Mouse (Mus musculus): Measurements from ENCODE around the gene Rngtt. TPM values are rescaled to one million over a fixed set of nuclear protein-coding genes. Genes with fewer than 3 reads are reported as not detected.
"Not testable (repeated sequence)": the region's sequence is repeated elsewhere in the genome, so short reads cannot be mapped to it uniquely, and the experiment has no call there.

Rngtt gene
- total RNA-seq, 2 experiments from 2014 or later, result 11.4 to 13.3 TPM

DNA sequence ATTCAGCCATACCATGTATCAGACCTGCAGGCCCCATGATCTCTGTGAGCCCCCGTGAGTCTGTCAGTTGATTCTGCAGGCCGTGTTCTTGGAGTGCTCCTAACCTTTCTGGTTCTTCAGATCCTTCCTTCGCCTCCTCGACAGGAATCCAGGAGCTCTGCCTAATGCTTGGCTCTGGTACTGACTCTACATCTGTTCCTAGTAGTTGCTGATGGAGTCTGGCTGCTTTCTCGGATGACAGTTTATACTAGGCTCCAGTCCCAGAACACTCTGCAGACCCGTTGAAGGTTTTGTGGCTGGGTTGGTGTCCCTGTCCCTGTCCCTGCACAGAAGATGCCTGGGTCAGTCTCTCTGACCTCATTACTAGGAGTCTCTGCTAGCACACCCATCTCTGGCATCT, 131.8 kb downstream of the Rngtt start:
- no peak for DNase-seq

DNA sequence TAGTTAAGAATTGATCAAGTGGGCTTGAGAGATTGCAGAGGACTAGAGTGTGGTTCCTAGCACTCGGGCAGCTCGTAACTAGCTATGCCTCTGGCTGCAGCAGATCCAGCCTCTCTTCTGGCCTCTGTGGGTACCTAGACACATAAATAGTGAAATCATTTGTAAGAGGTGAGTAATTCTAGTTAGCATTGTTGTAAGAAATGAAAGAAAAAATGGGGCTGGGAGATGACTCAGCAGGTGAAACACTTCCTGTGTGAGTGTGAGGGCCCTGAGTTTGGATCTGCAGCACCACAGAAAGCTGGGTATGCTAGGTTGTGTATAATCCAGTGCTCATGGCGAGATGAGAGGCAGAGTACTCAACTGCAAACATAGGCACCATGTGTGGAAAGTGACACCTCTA, 136.2 kb downstream of the Rngtt start:
- DNase-seq, result no peak

DNA sequence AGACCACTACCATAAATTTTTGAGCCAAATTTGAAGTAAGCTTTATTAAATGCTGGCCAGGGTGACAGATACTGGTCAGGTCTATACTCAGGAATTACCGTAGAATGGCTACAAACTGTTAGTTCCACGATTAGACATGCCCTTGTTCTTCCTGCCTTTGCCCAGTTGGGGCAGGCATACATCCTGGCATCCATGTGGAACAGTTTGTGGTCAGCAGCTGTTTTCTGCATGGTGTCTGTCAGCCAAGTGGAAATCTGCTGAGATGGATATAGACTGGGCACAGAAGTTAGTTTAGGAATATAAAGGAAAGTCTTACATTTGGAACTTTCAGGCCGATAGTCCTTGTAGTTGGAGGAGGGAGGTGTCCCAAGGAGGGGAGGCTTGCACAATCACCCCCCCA, 136.8 kb downstream of the Rngtt start:
- DNase-seq, result no peak

DNA sequence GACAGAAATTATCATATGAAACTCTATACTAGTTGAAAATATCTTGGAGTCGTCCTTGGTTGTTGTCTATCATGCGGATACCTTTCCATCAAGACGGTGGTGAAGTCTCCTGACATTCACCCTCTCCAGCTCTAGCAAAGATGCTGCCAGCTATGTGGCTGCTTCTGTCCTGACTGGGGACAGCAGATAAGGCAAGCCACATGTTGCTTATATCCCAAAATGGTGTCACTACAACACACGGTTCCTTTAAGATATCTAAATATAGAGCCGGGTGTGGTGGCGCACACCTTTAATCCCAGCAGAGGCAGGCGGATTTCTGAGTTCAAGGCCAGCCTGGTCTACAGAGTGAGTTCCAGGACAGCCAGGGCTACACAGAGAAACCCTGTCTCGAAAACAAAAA, 140.2 kb downstream of the Rngtt start:
- not testable (repeated sequence) for DNase-seq

DNA sequence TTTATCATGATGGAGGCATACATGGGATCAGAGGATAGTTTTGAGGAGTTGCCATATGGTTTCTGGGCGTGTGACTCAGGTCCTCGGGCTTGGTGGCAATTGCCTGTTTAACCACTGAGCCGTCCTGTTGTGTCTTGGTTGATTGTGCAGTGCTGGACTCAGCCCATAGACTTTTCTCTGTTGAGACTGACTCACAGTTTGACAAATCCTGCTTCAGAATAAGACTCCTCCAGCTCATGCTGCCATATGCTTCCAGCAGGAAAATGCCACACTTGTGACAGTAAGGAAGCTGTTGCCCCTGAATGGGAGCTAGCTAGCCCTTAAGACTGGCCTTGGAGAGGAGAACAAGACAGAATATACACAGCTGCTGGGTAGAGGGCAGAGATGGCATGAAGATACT, 149.7 kb downstream of the Rngtt start:
- no peak for DNase-seq

DNA sequence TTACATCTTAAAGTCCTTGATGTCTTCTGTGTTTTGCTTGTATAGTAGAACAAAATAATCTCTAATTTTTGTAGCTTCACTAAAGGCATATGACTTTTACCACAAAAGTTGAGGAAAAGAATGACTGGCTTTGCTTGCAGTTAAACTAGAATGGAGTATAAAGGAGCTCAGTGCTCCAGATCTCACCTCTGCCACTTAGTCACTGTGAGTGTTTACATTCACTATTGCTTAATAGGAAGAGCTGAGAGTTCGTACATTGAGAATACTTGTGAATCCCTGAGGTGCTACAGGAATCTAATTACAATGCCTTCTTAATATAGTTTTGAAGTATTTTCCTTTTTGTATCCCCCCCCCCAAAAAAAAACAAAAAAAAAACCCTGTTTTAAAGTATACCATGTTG, 154.3 kb downstream of the Rngtt start:
- no peak for DNase-seq

DNA sequence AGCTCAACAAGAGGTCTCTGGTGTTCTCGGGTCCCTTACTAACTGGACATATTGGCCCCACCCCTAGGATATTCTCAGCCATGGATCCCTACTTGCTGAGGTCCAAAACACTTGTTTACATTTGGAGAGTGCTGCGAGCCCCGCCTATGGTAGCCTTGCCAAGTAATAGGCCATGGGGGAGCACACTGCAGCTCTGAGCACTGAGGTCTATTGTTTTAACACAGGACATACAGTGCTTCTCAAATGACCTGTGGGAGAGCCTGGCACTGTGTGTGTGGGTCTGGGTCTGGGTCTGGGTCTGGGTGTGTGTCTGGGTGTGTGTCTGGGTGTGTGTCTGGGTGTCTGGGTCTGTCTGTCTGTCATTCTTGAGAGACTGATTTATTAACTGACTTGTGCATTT, 155.8 kb downstream of the Rngtt start:
- no peak for DNase-seq

- DNase-seq, result no peak
Measured at GRCm38 (mm10) chr4:33466970-33467399, 156.9 kb downstream of the Rngtt start.

DNA sequence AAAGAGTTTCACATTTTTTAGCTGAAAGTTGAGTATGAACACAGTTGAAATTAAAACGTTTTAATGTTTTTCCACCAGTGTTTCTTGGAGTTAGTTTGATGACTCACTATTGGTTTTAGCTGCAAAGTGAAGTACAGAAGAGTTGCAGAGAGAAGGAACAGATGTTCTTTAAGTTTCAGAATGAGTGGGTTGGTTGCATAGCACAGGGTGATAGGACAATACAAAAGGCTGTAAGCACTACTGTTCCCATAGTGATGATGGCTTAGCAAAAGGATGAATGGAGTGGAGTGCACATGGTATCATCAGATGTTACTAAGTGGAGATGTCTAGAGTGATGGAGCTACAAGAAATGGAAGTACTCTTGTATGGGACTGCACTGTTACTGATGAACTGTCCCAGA, 157.5 kb downstream of the Rngtt start:
- no peak for DNase-seq

DNA sequence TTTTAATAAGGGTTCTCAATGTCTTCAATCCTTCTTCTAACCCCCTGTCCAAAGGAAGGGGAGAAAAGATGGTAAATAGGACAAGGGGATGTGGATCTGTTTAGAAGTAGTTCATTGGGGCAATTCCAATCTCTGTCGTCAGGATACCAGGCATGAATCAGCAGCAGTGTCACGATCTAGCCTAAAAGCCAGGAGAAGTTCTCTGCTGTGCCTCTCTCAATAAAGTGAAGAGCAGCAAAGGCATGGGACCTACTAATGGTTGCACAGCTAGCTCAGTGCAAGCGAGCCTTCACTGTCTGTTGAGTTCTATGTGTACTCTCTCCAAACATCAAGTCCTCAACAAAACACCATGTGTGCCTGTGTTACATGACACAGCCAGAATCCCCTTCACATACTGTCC, 158.0 kb downstream of the Rngtt start:
- no peak for DNase-seq

DNA sequence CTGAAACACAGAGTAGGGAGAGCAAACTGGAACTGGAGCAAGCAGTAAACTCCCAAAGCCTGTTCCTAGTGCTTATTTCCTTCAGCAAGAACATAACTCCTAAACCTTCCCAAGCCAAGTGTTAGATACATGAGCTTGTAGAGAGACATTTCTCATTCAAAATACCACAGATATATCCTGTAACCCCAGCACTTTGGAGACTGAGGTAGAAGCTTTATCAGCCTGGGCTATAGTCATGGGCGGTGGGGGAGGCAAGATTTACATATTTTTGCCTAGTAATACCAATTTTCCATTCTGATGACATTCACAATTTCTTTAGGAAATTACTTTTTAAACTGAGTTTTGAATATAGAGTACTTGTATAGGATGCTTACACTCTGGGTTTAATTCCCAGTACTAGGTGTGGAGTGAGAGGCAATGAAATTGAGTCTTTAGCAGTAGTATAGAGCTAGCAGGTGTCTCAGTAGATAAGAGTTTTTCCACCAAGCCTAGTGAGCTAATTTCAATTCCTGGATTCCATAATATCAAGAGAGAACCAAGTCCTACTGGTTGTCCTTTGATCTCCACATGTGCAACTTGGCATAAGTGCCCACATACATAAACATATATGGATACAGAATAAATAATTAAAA, 160.7 kb downstream of the Rngtt start:
- DNase-seq, result no peak

DNA sequence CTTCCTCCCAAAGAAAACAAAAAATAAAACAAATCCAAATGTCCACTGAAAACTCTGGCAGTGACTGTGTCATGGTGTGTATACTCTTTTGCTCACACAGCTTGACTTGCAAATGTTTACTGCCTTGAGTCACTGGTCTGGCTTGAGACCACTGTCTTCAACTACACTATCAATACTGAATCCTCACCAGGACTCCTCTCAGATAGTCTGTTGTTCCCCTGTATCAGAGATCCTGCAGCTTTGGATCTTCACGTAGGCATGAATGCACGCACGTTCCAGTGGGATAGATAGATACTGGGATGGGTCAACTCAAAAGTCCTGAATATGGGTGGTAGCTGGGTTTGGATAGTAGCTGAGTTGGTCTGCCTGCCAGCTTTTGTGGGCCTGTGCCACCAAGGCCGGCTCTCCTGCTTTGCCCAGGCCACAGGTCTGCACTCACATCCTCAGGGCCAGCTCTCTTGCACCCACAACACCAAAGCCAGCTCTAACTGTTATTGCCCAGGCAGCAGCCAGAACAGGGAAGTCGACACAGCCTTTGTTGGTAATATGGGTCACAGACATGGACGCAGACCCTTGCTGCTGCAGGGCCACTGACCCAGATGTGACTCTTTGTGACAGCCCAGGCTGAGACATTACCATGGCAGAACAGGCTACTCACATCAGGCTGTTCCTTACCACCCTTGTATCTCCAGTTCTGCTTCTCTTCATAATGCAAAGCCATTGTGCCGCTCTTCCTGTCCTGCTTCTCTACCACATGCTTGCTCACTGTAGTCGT, 168.1 kb downstream of the Rngtt start:
- no peak for DNase-seq

DNA sequence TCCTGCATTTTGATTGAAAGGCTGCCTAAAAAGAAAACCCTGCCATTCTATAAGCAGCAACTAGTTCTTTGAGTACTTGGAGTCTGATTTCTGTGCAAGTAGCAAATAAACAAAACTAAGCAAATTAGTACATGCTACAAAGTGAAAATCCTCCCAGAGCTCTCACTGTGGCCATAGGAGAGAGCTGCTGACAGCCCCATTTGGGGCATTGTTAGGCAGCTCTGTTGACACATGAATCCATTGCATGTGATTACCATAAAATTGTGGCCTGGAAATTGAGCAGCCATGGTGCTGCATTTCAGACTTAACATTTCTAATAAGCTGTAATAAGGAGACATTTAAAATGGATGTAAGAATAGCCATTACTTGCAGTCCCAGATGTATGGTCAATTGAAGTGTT, 171.6 kb downstream of the Rngtt start:
- DNase-seq, result no peak

- no peak for DNase-seq
Measured at GRCm38 (mm10) chr4:33486050-33486449, 175.9 kb downstream of the Rngtt start.

DNA sequence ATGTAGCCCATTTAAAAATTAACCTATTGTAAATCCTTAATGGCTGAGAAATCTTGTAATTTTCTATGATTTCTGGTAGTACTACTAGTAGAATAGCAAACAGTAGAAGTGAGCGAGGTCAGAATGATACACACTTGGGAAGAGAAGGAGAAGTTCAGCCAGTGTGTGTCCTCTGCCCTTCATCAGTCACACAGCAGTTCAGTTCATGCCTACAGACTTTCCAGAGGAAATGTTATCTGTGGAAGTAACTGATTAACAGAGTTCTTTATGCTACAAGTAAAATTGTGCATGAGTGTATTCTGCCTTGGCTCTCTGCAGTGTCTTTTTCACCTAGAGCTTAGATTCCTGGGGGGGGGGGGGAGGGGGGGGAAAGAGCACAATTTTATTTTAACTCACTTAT, 181.0 kb downstream of the Rngtt start:
- DNase-seq, result no peak

GRCm38 (mm10) chr4:33494377-33494776, 184.3 kb downstream of the Rngtt start:
- no peak for DNase-seq

DNA sequence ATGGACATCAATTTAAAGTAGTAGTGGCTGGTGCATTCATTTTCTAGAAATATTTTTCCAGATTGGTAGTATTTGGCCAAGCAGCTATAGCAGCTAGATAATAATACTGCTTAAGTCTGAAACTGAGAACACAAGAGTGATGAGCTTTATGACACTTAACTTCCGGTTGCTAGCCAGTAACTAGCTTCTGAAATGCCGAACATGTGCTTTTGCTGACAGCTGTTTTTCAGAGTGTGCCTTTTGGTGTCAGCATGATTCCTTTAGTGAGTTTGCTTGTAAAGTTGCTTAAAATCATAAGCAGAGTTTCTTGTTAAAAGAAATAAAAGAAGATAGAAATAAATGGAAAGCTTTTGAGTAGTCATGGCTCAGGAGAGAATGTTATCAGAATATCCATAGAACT, 186.9 kb downstream of the Rngtt start:
- DNase-seq, result no peak

DNA sequence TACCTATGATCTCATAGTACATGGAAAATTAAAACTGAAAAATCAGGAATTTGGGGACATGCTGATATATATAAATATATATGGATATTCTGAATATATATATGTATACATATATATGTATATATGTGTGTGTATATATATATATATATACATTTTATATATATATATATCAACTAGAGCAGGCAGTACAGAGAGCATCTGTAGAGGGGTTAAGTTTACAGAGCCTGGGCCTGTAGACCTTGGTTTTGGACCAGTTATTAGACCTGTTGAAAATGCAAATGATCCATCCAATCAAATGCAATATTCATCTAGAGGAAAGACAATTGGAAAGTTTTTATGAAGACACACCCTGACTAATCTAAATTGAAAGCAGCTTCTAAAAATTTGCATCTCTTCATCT, 187.5 kb downstream of the Rngtt start:
- DNase-seq, result no peak

GRCm38 (mm10) chr4:33498160-33498874, 188.2 kb downstream of the Rngtt start:
- no peak for DNase-seq

GRCm38 (mm10) chr4:33506638-33507037, 196.5 kb downstream of the Rngtt start:
- DNase-seq, result no peak

DNA sequence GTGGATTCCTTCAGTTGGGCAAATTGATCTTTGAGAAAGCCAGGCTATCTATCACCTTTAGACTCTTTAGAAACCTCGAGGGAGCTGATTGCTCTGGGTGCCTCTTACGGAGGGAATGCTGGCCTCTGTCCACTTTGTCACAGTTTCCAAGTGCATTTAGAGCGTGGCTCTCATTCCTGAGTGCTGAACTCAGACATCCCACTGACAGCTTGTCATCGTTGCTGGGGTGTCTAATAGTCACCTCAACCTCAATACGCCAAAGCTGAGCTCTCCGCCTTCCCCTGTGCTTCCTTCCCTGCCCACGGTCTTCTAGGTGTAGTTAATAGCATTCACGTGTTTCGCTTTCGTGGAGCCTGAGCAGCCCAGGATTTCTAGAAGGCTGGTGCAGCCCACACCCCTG, 200.4 kb downstream of the Rngtt start:
- no peak for DNase-seq

- no peak for DNase-seq
Measured at GRCm38 (mm10) chr4:33513421-33513820, 203.3 kb downstream of the Rngtt start.

Measured in gastrocnemius, postnatal 10 days (tissue).